Mouse (Mus musculus): ENCODE measurements around the gene AU040320. TPM values are rescaled to one million over a fixed set of nuclear protein-coding genes. Genes with fewer than 3 reads are reported as not detected.
A peak's percentile ranks its signal among the peaks of the same experiment; 100 is the strongest.

Gene AU040320
- total RNA-seq, 2 experiments from 2014 or later, result 30.9 to 32.1 TPM

DNA sequence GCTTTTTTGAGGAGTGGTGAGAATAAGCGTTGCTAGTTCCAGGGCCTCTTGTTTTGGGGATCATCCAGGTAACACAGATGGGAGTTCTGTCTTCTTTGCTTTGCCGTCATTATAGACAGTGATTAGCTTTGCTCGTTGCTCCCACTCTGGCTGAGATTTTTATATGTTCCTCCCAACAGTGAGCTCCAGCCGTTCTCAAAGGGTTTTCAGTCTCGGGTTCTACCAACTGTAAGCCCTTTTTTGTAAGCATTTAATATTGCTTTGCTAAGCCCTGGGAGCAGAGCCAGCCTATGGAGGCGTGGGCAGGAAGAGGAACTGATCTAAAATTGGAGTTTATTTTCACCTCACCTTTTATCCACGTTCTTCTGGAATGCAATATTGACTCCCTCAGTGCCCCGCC lies 29.7 kb downstream of the AU040320 start:
- no peak for DNase-seq

DNA sequence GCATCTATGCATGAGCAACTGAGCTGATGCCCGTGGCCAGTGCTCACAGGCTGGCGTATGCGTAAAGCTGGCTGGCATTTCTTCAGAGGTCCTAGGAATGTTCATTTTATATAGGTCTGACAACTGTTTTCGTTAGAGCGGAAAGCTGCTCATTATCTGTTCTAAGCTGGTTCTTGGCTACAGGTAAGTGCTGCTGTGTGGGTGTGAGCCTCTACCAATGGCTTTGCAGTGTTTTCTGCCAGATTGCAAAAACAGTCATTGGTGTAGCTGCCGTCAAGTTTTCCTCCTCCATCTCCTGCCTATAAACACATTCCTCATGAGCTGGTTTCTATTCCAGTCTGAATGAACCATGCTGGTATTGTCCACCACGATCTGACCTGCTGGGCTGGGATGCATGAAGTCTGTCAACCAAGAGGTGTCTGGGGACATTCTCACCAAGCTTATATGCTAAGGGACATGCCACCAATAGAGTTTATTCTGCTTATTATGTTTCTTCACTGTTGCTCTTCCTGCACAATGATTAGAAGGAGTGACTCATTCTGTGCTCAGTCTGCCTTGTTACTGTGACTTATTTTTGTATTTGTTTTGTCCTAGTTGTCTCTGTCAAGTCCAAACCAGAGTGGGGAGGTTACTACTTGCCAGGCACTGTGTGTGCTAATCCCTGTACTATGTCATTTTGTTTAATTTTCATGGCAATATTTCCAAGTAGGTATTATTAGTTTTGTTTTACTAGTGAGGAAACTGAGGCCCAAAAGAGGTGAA lies 39.2 kb downstream of the AU040320 start:
- no peak for DNase-seq

GRCm38 (mm10) chr4:126802174-126802573 lies 48.8 kb downstream of the AU040320 start:
- no peak for DNase-seq

DNA sequence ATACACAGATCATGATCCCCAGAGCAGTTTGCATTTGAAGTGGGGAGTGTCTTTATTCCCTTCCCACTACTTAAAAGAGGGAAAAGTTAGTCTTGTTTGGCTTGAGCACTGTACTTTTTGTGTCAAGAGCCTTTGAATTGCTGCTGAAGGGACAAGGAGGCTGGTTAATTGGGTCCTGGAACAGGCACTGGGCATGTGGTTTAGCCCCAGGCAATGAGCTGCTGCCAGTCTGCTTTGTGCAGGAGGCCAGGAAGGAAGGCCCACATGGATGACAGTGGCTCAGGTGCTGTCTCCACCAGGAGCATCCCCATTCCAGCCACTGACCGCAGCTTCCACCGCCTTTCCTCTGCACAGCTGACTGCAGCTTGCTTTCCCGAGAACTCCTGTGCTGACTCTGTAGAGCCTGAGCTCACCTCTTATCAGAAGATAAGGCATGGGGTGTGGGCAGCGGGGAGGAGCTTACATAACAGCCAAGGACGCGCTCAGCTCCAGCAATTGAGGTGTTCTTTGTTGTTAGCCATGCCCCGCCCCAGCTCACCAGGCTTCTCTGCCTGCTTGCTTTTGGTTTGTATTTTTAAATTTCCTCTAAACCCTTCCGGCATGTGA lies 50.0 kb downstream of the AU040320 start:
- peak; percentile 43 to 57 for DNase-seq

DNA sequence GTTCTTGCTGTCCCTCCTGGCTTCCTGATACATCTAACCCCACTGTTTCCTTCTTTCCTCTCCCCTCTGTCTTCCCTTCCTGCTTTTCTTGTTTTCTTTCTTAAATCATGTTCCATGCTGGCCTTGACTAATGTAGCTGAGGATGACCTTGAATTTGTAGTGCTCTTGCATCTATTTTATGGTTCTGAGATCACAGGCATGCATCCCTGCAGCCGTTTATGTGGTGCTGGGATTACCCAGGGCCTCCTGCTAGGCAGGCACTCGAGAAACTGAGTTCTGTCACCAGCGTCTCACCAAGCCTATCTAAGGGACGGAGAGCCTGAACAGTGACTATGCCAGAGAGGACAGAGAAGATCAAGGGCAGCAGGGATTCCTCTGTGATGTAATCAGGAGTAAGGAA lies 52.4 kb downstream of the AU040320 start:
- DNase-seq, result no peak

GRCm38 (mm10) chr4:126806692-126807427 lies 53.5 kb downstream of the AU040320 start:
- no peak for DNase-seq

DNA sequence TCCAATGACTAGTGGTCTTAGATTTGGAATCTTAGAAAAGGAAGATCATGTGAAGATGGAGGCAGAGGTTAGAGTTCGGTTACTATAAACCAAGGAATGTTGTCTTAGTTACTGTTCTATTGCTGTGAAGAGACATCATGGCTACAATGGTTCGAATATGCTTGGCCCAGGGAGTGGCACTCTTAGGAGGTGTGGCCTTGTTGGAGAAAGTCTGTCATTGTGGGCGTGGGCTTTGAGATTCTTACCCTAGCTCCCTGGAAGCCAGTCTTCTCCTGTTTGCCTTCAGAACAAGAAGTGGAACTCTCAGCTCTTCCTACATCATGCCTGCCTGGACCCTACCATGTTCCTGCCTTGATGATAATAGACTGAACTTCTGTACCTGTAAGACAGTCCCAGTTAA lies 57.2 kb downstream of the AU040320 start:
- DNase-seq, result no peak

DNA sequence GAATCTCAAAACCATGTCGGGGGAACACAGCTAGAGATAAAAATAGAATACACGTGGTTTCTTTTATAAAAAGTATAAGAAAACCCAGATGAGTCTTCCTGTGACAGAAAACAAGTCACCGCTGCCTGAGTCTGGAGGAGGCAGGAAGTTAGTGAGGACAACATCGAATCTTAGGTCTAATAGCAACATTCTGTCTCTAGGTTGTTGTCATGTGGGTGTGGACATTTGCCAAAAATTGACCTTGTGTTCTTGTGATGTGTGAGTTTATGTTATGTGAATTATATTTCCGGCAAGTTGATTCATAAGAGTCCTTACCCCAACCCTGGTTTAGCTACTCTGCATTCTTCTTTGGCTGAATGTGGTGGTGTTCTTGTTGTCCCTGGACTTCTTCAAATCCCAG lies 59.9 kb downstream of the AU040320 start:
- no peak for DNase-seq

- DNase-seq, result no peak
Observed at GRCm38 (mm10) chr4:126814854-126815253, 61.5 kb downstream of the AU040320 start.

DNA sequence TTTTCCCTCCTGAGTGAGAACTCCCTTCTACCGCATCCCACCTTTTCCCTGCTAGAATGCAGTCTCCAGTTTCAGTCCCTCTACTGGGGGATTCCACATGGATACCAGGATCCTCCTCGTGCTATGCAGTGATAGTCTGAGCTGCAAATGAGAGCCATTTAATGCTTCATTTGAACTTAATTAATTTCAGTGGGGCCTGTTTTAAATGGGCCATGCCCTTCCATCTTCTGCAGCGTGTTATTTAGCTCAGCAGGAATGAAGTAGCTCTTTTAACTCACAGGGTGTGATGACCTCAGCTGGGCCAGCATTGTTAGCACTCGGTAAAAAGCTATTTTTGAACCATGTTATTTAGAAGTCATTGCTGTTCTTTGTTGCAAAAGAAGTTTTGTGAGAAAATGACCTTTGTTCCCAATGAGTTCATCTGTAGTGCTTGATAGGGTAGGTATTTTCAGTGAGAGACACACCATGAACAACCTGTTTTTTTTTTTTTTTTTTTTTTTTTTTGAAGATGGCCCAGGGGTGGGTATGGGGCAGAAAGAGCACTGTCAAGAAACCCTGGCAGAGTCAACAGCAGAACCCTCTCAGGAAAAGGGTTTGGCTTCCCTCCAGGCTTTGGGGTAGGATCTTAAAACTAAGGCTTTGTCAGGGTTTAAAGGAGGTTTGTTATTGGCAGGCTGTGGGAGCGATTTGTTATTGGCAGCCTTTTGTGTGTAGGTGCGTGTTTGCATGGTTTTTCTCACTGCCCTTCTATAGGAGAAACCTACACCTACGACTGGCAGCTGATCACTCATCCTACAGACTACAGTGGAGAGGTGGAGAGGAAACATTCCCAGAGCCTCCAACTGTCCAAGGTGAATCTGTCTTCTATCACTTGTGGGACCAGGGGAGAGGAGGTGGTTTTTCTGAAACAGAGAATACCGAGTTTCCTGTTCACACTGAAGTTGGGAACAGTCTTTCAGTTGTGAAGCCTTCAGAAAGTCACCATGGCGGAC lies 69.8 kb downstream of the AU040320 start:
- DNase-seq, result no peak

- no peak for DNase-seq
Observed at GRCm38 (mm10) chr4:126823917-126824316, 70.6 kb downstream of the AU040320 start.

DNA sequence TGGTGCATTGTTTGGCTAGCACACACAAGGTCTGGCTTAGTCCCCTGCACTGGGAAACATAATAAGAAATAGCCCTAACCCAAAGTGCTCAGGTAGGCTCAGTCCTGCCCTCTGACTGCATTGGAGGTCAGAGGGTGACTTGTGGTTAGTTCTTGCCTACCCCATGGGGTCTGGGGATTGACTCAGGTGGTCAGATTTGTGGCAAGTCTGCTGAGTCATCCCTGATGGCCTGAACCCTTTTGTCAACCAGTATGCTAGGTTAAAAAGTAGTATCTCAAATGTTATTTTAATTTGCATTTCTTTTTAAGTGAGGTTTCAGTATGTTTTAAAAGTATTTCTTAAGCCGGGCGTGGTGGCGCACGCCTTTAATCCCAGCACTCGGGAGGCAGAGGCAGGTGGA lies 77.8 kb downstream of the AU040320 start:
- DNase-seq, result no peak

DNA sequence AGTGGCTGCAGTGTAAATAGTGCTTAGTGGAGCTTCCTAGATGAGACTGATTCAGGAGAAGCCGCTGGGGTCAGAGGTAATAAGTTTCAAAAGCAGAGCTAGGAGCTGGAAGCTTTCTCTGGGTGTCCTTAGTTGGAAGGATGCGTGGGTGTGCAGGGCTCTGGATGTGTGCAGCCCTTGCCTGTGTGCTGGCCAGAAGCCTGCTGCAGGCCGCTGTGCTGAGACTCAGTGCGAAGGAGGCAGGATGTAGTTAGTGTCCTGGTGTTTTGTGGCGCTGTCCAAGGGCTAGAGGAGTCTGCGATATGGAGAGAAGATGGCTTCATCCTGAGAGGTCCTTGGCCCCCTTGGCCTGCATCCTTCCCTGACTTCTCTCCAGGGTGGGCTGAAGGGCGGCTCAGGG lies 85.5 kb downstream of the AU040320 start:
- no peak for DNase-seq

DNA sequence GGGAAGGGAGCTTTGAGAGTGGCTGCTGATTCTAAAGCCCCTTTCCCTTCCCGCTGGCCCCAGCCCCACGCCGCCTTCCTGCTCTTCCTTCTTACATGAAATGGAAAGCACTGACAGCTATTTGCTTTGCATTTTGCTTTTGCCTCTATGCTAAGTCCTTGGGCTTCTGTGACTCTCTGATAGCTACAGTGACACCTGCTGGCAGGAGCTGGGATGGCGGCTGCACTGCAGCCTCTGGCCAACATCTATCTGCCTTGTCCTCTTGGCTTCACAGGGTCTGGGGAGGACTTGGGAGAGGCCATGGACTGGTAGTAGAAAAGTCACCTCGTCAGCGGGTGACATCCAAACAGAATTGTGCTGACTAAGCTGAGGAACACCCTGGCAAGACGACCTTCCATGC lies 86.5 kb downstream of the AU040320 start:
- DNase-seq, result peak; percentile 70 to 93

- no peak for DNase-seq
Observed at GRCm38 (mm10) chr4:126840996-126841560, 87.7 kb downstream of the AU040320 start.

- no peak for DNase-seq
Observed at GRCm38 (mm10) chr4:126842911-126843310, 89.6 kb downstream of the AU040320 start.

GRCm38 (mm10) chr4:126845664-126846063 lies 92.3 kb downstream of the AU040320 start:
- no peak for DNase-seq

- no peak for DNase-seq
Observed at GRCm38 (mm10) chr4:126846971-126847370, 93.6 kb downstream of the AU040320 start.

- DNase-seq, result no peak
Observed at GRCm38 (mm10) chr4:126850019-126850777, 96.9 kb downstream of the AU040320 start.

GRCm38 (mm10) chr4:126850778-126851080 lies 97.4 kb downstream of the AU040320 start:
- DNase-seq, result no peak

DNA sequence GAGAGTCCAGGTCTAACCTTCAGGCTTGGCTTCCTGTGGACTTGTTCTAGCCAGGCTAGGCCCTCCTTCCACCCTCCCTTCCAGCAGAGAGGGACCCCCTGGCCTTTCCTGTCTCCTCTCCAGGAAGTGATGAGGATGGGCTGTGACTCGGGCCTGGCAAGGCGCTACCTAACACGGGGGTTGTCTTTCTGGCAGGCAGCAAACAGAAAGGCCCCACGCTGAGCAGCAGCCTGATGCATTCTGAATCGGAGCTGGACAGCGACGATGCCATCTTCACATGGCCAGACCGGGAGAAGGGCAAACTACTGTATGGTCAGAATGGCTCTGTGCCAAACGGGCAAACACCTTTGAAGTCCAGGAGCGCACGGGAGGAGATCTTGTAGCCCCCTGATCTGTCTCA lies 99.6 kb downstream of the AU040320 start:
- no peak for DNase-seq

All from heart, adult 18-20 months (tissue).